Mouse (Mus musculus): ENCODE measurements around the gene Gjd2.

Gene Gjd2

DNA sequence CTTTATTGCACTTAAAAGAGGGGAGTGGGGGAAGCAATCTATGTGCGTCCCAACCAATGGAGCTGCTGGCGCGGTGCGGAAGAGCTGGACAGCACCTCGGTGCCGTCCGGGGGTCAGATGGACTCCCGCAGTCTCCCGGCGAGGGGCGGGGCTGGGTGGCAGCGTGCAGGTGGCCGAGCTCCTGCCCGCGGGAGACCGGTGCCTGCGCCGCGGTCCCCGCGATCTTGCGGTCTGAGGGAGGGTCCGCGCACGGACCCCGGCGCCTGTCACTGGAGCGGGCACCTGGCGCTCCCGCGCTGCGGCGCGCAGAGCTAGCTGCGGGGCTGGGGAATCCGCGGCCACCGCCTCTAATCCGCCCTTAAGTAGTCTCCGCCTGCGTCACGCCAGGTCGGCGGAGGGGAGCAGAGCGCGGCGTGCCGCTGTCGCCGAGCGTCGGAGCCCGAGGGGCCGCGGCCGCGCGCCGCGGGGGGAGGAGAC, at the start of gene Gjd2:
Gene Gjd2 (minus strand): TSS at position 325 of the 477 bp plus-strand sequence.
- in situ Hi-C loops (cut with MboI, MseI), result no loop called here

GRCm38 (mm10) chr2:114060071-114060591, 46.7 kb upstream of the Gjd2 start:
- in situ Hi-C loops (cut with MboI, MseI), result no loop called here

DNA sequence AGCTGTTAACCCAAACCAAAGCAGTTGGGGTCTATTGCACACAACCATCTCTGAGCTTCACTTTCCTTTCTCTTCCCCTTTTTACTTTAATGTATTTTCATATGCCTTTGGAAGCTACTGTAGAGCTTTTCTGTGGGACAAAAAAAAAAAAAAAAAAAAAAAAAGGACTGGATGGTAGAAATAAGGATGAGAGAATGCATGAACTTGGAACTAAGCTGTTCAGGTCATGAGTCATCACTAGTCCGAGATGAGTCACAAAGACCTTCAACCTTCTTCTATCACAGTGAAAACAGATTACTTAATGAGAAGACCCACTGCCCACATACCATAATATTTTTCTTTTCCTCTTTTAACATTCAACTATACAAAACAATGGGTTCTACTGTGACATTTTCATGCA, 46.2 kb upstream of the Gjd2 start:
- in situ Hi-C loops (cut with MboI, MseI), result no loop called here

DNA sequence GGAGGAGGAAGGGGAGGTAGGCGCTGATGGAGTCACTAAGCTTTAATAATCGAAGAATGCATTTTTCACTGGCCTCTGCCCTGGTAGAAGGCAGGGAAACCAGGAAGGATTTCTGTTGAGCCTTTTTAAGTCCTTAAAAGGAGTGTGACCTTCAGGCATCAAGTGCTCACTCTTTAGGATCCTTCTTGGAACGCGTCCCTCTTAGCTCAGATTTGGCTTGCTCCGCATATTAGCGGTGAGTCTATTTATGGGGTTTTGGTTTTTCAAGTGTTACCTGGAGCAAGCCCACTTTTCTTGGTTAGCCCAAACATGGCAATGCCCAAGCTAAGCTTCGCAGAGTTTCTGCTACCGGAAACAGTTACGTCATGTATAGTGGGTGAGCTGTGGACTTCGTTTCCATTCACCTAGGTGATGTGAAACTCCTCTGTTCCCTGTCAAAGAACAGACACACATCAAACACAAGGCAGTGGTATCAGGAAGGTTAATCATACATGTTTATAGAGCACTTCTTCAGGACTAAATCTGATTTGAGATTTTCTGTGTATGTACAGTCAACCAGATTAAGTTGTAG, 44.9 kb upstream of the Gjd2 start:
- in situ Hi-C loops (cut with MboI, MseI), result no loop called here

DNA sequence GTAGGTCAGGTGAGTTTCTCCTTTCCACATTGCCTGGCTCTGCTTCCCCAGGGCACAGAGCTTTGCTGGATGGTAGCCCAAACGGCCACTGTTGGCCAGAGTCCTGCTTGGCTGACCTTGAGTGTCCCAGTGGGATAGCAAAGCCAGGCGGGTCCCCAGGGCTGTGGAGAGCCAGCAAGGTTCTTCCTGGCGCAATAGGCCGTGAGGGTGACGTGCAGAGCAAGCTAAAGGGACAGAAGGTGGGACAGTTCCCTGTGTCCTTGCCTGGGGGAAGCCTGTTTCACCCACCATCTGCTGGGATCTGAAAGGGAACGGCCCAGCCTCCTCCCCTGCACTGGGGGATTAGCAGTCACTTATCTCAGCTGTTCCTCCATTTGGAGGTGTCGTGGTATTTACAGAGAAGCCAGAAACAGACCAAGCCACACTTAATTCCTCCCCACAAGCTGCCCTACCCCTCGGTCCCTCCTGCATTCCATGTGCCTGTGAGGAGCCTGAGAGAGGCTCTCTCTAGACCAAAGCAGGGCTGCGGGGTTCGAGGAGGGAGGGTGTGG, 44.0 kb upstream of the Gjd2 start:
- in situ Hi-C loops (cut with MboI, MseI), result no loop called here

DNA sequence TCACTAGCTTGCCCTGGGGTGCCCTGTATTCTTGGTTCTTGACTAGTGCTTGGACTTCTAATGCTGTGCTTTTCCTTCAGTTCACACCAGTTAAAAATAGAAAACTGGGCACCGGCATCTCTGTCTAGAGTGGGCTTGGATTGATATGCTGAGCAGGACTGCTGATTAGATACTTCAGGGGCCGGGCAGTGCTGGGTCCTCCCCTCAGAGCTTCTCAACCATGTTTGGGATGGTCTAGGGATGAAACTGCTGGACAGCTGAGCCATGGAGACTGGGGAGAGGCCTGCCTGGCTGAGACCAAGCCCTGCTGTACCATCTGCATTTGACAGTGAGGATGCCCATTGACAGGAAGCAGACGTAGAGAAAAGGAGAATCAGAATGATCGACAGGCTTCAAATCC, 40.7 kb upstream of the Gjd2 start:
- in situ Hi-C loops (cut with MboI, MseI), result no loop called here

GRCm38 (mm10) chr2:114052696-114053598, 39.5 kb upstream of the Gjd2 start, which contains the start of gene Actc1:
Gene Actc1, minus strand, starts transcription at chr2:114053548.
- in situ Hi-C loops (cut with MboI, MseI), result no loop called here

GRCm38 (mm10) chr2:114051871-114052241, 38.4 kb upstream of the Gjd2 start:
- in situ Hi-C loops (cut with MboI, MseI), result no loop called here

DNA sequence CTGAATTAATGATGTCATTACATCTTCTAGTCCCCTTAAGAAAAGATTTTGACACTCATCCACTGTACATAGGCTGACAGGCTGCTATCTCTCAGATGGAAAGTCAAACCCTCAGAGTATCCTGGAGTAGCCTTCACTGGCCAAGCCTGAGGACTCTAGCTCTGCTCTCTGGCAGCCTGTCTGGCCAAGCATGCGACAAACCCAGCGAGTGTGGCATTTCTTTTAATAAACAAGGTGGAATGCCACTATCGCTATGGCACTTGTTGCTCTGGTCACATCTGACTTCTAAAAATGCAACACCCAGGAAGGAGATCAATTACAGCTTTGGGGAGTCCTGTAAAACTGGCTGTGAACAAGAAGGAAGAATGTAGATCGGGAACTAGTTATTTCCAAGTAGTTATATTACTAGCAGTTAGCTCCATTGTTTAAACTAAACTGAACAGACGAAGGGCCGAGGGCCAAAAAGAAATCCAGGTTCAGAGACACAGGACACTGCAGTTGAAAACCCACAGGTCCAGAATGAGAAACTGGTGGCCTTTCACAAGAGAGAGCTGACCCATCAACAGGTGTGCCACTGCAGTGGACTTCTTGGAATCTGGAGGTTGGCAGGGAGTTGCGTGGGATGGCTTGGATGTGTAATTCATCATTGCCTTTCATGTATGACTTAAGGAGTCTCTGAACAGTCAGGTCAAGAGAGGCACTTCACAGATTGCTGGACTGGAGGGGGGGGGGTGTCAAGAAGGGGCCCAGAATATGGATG, 37.9 kb upstream of the Gjd2 start:
- in situ Hi-C loops (cut with MboI, MseI), result no loop called here

GRCm38 (mm10) chr2:114050150-114050549, 36.7 kb upstream of the Gjd2 start:
- in situ Hi-C loops (cut with MboI, MseI), result no loop called here

DNA sequence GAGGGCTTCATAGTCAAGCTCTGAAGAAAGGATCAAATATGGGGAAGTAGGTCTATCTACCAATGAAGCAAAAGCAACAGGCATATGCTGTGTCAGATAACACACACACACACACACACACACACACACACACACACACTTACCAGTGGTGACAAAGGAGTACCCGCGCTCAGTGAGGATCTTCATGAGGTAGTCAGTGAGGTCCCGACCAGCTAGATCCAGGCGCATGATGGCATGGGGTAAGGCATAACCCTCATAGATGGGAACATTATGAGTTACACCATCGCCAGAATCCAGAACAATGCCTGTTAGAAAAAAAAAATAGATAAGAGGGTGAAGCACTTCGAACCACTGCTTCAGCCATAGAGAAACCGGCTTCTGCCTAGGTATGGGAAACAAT, 36.0 kb upstream of the Gjd2 start:
- in situ Hi-C loops (cut with MboI, MseI), result no loop called here

GRCm38 (mm10) chr2:114047960-114048611, 34.7 kb upstream of the Gjd2 start:
- in situ Hi-C loops (cut with MboI, MseI), result no loop called here

DNA sequence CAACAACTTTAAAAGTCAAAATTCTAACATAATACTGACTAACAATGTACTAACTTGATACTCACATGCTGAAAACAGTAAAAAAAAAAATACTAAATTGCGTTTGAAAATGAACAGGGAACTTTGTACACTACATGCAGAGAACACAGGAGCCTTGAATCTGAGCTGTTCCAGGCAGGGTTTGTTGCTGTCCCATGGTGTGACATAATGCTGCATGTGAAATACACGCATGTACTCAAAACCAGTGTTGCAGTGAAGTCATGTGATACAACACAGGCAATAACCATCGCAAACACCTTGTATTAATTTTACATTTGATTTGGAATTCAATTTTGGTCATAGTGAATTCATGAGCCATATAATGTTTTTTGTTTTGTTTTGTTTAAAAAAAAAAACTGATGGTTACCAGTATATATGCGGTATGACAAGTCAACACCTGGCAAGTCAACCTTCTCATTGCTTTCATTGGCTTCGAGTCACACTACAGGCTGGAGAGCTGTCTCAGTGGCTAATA, 32.8 kb upstream of the Gjd2 start:
- in situ Hi-C loops (cut with MboI, MseI), result no loop called here

DNA sequence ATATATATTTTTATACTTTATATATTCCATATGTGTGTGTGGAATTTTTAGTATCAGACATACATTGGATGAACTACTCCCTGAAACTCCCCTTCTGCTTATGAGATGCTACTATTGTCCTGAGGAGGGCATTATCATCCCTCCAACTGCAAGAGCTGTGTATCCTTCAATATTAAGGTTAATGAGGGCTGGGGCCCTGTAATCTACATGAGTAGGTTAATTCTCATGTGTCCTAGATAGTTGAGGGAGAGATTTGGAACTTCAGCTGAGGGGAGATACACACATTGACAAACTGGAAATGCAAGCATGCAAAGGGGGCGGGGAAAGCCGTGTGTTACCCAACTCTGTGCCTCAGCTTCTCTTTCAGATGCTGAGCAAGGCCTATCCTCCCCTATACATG, 24.5 kb upstream of the Gjd2 start:
- in situ Hi-C loops (cut with MboI, MseI), result no loop called here

- in situ Hi-C loops (cut with MboI, MseI), result no loop called here
Measured at GRCm38 (mm10) chr2:114032259-114032658, 18.8 kb upstream of the Gjd2 start.

DNA sequence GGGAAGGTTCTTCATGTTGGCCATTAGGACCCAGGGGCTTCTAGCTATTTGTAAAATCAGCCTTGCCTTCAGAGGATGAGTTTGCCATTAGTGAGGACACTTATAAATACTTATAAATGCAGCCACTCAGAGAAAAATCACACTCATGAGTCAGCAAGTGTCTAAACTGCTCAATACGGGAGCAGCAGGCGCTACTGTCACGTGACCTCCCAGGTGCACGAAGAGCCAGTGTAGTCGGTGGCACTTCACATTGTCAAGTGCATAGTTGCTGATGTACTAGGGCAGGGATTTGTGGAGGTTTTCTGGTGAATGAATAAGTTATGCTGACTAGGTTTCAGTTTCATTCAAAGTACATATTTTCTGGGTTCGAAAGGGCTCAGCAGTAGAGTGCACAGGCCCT, 10.0 kb upstream of the Gjd2 start:
- in situ Hi-C loops (cut with MboI, MseI), result no loop called here

- in situ Hi-C loops (cut with MboI, MseI), result no loop called here
Measured at GRCm38 (mm10) chr2:114020210-114020563, 6.8 kb upstream of the Gjd2 start.

GRCm38 (mm10) chr2:114019474-114020209, 6.2 kb upstream of the Gjd2 start:
- in situ Hi-C loops (cut with MboI, MseI), result no loop called here

- in situ Hi-C loops (cut with MboI, MseI), result no loop called here
Measured at GRCm38 (mm10) chr2:114018136-114018535, 4.7 kb upstream of the Gjd2 start.

DNA sequence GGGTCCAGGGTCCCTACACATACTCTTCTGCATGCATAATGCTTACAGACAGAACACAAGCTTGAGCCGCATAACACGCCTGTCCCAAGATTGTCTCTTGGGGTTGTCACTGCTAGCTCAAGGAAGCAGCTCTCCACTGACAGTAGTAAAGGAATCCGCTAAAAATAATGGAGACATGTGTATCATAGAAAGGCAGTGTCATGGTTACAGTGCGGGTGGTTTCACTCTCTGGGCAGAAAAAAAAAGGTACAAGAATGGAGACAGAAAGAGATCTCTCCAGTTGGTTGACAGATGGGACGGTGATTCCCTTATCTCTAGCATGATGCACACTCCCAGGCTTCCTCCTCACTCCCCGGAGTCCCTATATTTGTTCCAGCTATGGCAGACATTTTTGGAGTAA, 1.4 kb upstream of the Gjd2 start:
- in situ Hi-C loops (cut with MboI, MseI), result no loop called here
